Mouse (Mus musculus) monocyte, adult 2 months (primary cell): ENCODE data around the gene Prss28.

Source experiments
- DNase-seq, 2 experiments: peaks; one replicate each; pipeline ENCODE4 v3.0.0; 2022; ENCODE audit warnings: low spot score in 2 of 2, low read depth in 1 of 2

The Prss28 gene

DNA sequence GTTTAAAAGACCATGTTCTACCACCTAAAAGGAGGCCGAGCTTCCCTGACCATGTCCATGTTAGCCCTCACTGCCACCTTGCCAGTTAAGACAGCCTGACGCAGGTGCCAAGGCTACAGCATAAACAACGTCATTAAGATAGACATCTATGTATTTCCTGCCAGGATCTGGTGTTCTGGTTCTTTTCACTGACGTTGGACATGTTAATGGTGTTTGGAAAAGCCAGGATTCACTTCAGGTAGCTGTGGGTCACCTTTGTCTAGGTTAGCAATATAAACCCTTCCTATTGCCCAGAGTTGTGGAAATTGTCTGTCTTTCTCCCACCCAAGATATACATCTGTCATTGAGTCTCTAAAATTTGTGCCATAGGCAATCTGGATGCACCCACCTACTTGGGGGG, at the start of gene Prss28:
Gene Prss28 (plus strand): TSS at position 301 of the 400 bp plus-strand sequence.
- no peak for DNase-seq

DNA sequence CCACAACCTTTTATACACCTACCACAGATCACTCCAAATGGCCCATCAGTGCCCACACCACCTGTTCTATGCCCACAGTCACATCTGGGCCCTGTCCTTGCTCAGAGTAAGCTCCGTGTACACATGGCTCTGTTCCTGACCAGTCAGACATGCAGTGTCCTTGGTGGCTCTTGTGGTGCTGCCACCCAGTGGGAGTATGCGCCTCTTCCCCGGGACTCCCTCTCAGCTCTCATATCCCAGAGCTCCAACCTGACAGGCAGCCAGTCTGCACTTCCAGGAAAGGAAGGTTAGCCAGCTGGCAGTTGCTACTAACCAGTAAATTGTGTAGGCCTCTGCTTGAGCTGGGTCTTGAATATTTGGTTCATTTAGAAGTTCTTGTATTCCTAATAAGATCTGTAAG, 44.0 kb upstream of the Prss28 start:
- DNase-seq = no peak

DNA sequence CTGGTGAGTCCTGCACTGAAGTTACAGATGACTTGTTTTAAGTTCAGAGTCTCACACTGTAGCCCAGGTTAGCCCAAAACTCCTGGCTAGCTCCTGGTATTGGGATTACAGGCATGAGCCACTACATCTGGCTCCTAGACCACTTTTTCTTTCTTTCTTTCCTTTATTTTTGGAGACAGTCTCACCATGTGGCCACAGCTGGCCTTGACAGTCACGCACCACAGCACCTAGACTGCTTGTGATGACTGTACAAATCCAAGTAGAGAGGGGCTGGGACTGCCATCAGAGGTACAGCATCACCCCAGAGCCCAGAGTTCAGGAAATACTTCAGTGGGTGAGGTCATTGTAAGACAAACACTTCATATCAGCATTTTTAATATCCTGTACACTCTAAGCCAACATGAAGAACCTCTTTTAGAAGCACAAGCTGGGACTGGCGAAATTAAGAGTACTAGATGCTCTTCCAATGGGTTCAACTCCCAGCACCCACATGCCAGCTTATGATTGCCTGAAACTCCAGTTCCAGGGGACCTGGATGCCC, 37.6 kb upstream of the Prss28 start:
- no peak for DNase-seq

DNA sequence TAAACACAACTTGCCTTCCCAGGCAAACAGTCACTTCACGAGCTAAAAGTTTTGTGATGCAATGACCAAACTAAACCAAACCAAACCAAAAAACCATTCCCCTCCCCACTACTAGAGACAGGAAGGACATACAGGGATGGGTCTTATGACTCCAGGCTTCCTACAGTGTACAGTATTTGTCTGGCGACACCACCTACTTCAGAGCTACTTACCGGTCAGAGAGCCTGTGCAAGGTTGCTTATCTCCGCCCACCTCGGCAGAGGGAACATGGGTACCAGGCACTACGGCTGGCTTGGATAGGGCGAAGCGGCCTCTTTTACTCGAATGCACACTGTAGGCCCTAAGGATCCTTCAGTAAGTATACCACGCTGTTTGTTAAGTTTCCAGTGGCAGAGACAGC, 36.1 kb upstream of the Prss28 start:
- no peak for DNase-seq

DNA sequence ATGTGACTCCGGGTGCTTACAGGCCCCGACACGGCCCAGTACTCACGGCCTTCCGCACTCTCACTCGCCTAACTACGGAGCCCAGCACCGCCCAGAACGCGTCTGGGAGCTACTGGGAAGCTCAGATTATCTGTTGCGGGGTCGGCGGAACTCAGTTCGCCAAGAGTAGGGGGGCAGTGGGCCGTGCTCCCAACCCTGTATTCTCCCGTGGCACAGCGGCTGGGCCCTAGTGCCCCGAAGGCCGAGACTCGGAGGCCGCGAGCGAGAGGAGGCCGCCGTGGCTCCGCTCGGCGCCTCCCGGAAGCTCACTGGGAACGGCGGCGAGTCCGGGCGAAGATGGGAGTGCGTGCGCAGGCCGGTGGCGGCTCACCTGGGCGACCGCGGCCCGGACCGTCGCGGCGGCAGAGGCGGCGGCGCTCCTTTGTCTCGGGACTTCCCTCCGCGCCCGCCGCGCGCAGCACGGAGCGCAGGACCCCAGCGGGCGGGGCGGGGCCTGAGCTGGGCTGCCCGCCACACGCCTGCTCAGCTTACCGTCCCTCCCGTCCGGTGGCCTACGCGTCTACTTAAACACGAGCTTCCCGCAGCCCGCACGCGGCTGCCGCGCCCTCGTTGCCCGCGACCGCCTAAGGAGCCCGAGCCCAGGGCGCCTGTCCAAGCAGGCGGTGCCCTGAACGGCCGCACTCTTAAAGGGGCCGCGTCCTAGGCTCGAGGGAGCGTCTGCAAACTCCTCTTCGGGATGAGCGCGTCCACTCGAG, 35.3 kb upstream of the Prss28 start:
- peak; percentile 79 to 92 for DNase-seq

DNA sequence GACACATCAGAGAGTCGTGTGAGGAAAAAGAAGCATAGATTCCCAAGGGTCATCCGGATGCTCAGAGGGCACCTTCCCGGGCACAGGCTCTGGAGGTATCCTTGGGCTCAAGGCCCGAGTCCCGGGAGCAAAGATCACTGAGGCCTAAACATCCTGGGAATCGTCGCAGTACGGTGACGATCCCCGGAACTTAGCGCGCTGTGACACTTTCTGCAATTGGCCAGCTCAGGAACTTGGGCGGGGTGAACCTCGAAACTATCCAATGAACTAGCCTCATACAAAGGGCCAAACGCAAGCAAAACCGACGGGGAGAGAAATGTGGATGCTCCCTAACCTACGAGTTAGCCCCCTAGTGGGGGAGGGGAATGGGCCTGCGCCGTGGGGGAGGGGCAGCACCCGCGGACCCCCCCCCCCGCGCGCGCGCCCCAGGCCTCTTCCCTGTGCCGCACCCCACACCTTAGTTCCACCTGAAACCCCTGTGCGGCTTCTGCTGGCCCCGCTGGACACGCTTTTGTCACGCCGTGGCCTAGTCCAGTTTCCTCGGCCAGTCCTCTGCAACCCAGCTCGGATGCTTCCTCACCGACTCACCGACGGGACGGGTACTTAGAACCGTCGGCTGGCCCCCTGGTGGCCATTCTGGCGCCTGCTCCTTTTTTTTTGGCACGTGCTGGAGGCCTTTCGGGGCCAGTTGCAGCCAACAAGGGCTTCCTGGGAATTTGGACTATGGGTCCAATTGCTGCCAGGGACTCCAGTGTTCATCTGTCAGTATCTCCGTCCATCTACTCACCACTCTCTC, 34.5 kb upstream of the Prss28 start:
- peak; percentile 80 to 93 for DNase-seq

DNA sequence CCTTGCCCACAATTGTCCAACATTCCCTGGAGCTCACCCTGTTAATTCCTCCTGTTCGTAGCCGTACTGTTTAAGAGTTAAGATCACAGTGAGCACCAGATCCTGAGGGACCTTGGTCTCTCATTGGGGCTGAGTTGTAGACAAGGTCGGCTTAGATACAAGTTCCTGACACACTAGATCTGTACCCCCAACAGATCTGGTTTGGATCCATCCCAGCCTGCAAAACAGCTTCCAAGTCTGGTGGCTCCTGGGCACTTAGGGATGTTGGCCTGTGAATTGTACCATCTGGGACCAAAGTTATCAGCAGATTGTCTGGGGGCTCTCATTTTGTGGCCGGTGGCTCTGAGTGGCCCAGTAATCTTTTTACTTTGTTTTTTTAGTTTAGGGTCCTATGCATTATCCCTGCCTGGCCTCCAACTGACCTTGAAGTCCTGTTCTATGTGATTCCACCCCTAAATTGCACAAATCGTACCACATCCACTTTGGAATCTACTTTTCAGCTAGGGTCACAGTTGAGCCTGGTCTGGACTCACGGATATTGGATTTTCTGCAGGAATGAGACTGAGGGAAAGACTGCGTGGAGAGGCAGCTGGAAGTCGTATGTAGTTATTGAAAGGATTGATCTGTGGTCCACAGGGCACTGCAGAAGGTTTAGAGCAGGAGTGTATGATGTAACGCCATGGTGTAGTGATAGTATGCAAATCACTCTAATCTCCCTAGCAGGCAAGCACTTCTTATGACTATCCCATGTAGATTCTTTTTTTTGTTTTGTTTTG, 33.7 kb upstream of the Prss28 start, which contains the start of gene Ube2i:
Gene Ube2i (minus strand): TSS at position 52 of the 776 bp plus-strand sequence.
- no peak for DNase-seq

DNA sequence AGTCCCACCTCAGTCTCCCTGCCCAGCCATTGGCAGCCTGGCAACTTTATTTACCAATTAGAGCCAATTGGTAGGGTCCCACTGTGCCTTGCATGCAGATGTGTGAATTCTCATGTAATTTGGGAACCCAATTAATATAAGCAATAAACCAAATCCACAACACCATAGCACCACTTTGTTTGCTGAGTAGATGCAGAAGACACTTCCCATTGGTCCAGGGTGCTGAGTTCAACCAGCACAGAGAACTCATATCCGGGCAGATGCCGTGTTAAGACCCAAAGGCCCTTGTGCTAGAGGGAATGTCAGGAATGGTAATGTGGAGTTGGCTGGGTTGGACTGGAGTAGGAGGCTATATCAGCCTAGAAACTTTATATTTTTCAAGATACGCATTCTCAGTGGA, 32.6 kb upstream of the Prss28 start:
- DNase-seq = no peak

DNA sequence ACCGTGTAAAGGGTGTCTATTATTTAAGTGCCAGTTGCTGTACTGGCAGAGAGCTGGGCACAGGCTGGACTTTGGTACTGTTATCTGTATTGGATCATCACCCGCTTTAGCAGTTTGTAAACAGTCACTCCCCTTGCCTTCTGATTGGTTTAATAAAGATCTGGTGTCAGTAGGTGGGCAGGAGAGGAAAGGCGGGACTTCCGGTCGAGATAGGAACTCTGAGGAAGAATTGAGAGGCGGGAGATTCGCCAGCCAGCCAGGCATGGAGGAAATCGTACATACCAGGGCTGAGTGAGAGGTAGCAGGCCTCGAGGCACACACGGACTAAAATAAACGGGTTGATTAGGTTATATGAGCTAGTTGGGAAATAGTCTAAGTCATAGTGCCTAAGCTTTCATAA, 26.3 kb upstream of the Prss28 start:
- DNase-seq = no peak

DNA sequence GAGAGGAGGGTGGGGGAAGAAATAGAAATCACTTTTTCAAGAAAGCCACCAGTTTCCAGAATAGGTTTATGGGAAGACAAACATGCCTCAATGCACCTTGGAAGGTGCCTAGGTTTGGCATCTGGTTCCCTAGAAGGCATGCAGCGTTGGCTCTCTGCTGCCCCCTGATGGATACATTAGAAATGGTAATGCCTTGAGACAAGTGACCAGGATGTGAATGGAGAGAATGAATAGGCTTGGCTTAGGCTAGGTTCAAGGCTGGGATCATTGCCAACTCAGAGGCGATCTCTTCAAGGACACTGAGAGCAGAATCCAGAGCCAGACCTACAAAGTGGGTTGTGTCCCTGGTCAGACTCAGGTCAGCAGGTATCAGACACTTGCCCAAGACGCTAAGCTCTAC, 23.4 kb upstream of the Prss28 start:
- DNase-seq = peak in 1 of 2 experiments; percentile 43

DNA sequence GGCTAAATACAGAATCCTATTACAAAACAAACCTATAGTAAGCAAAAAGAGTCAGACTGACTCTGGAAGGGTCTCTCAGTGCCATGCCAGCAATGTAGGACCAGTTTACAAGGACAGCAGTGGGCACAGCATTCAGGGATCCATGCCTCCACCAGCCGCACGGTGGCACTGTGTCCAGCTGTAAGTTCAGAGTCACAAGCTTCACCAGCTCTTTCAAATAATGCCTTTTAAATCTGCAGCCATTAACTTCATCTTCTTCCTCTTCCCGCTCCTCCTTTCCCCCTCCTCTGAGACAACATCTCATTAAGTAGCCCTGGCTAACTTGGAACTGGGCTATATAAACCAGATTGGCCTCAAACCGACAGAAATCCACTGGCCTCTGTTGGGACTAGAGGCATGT, 19.6 kb upstream of the Prss28 start:
- no peak for DNase-seq

DNA sequence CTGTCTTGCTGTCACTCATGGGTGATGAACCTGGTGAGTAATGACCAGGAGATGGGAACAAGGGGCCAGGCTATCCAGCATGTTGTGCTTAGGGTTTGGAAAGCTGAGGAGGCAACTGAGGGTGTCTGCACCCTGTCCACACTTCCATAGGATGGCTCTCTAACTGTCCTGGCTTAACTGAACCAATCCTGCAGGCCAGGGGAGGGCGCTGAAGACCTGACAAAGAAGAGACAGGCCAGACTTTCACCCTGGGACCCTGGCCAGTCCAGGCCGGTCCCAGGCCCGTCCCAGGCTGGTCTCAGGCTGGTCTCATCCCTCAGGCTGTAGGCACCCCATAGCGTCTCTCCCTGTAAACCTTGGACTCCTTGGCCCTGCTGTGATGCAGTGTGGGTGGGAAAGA, 18.0 kb upstream of the Prss28 start:
- no peak for DNase-seq

DNA sequence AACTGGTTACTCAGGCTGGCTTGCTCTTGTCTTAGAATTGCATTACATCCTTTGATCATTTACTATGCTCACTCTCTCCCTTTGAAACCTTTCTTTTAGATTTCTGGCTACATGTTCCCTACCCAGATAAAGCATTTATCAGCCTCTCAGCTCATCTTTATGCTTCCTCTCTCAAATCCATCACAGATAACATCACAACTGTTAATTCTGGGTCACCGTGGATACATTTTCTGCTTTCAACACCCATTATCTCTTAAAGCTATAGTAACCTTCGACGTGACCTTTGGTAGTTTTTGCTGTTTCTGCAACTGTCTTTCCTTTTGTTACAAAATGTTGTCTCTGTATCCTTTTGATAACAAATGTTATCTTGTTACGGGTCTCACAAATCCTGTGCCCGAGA, 15.0 kb upstream of the Prss28 start:
- no peak for DNase-seq

DNA sequence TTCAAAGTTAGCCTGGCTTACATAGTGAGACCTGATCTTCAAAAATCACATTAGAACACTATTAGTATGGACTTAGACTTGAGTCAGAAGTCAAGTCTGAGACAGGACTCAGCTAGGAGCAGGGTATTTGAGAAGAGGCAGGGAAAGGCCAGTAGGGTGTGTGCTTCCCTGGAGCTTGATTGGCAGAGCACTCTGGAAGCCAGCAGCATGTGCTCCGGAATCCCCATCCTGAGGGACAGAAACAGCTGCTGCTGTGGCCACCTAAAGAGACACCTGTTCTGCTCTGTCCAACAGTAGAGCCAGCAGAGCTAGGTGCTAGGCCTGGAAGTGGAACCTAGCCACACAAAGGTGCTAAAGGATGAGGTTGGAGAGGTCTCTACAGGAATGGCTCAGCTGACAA, 14.3 kb upstream of the Prss28 start:
- DNase-seq = no peak

DNA sequence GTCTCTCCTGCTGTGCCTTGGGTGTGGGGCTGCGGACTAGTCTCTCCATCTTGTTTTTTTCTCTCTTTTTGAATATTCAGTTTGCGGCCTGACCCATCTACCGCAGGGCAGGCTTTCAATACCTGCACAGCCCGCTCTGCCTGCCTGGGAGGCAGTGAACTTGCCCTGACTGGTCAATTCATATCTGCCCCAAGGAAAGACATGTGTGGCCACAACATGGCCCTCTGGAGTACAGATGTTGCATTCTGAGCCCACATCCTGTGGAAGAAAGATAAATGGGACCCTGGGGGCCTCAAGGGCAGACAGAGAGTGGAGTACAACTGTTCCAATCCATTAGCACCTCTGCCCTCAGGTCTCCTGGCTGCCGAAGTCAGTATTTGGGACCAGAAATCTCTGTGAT, 10.4 kb upstream of the Prss28 start, which contains the start of gene Prss34:
Gene Prss34 (plus strand): TSS at position 301 of the 400 bp plus-strand sequence.
- DNase-seq = no peak

DNA sequence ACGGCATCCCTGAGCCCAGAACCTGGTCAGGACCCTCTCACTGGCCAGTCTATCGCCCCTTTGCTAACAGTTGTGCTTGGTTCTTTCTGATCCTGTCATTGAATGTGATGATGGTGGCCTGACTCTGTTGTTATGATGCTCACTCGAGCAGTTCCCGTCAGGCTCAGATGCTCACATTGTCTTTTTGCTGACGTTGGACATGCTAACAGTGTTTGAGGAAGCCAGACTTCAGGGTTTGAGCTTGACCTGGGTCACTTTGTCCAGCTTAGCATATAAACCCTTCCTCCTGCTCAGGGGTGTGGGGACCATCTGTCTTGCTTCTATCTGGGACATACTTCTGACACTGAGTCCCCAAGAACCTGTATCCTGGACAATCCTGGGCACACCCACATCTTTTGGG, 9.9 kb downstream of the Prss28 start, which contains the start of gene Prss29:
Gene Prss29 (plus strand): TSS at position 301 of the 400 bp plus-strand sequence.
- no peak for DNase-seq

DNA sequence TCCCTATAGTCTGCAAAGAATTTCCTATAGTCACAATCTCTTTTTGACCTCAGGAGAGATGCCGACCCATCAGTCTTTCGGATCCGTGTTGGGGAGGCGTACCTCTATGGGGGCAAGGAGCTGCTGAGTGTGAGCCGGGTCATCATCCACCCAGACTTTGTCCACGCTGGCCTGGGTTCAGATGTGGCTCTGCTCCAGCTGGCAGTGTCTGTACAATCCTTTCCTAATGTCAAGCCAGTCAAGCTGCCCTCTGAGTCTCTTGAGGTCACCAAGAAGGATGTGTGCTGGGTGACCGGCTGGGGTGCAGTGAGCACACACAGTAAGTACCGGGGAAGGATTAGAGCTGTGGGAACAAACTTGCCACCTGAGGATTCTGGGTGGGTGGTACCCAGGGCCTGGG, 12.4 kb downstream of the Prss28 start:
- DNase-seq = no peak

DNA sequence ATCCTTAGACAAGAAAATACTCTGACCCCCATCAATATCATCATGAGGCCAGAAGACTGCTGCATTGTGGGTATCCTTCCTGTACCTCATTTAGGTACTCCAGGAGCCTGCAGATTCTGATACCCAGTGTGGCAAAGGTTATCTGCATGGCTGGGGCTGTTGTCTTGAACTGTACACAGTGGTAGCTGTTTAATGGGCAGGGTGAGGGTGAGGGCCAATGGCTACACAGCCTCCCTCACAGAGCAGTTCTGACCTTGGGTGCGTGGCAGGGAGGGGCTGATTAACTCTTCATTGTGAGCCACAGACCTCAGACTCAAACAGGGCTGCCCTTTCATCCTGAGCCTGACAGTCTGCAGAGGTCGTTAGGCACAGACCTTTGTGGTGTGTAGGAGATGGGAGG, 14.5 kb downstream of the Prss28 start:
- no peak for DNase-seq

DNA sequence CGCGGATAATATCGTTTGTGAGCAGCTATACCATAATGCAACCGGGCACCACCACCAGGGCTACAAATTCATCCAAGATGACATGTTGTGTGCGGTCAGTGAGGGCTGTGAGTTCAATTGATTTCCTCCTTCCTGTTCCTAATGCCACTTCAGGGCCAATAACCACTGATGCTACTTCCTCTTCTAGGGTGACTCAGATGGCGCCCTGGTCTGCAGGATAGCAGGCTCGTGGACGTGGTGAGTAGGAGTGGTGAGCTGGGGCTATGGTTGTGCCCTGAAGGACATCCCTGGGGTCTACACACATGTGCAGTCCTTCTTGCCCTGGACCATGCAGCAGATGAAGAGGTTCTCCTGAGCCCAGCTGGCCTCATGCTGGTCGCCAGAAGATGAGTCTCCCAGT, 23.9 kb downstream of the Prss28 start:
- peak in 1 of 2 experiments; percentile 17 for DNase-seq

DNA sequence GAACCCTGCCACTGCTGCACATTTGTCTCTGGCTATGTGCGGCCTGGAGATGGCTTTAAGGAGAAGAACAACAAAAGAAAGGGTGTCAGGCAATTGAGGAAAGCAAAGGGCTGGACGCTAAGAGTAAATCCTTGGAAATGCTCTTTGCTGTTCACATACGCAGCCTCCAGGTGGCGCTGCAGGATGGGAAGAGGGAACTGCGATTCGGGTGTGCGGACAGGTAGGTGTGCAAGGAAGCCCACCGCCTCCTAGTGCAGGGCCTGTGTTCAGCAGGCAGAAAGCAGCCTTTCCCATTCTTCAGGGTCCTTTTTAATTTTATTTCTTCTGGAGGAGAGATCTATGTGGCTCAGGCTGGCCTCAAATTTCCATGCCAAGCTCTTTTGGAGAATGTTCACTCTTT, 25.5 kb downstream of the Prss28 start:
- DNase-seq = no peak

DNA sequence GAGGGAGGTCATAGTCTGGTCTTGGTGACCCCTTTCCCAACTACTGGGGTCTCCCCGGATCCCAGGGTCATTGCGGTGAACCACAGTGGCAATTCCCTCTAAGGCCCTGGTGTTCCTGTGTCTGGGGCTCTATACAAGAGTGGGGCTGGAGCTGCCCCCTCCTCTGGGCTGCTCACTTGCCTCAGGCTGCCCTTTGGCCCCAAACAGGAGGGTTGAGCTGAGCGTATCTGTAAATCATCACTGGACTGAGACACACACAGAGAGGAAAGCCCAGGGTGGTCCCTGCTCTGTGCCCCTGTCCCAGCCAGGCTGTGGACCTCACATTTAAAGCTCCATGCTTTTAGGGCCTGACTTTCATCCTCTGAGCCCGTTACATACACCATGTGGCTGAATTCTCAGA, 29.8 kb downstream of the Prss28 start:
- no peak for DNase-seq
